Mouse (Mus musculus): ENCODE measurements around the gene Ankrd9. TPM values are rescaled to one million over a fixed set of nuclear protein-coding genes. Genes with fewer than 3 reads are reported as not detected.

Ankrd9 gene
- total RNA-seq, 2 experiments from 2014 or later = 8.4 to 18.3 TPM

GRCm38 (mm10) chr12:110970408-110970807, 8.4 kb downstream of the Ankrd9 start:
- no peak for ATAC-seq (replicated peaks; ENCODE audit: low FRiP score, poor library complexity, severe bottlenecking)

GRCm38 (mm10) chr12:110967146-110967545, 11.7 kb downstream of the Ankrd9 start:
- peak; percentile 40 for ATAC-seq (replicated peaks; ENCODE audit: low FRiP score, poor library complexity, severe bottlenecking)

GRCm38 (mm10) chr12:110966079-110966478, 12.8 kb downstream of the Ankrd9 start:
- ATAC-seq (replicated peaks; ENCODE audit: low FRiP score, poor library complexity, severe bottlenecking) = peak; percentile 75

- no peak; the same call in 1 of the 2 replicates for ATAC-seq (replicated peaks; ENCODE audit: low FRiP score, poor library complexity, severe bottlenecking)
These were observed 13.3 kb downstream of the Ankrd9 start for GRCm38 (mm10) chr12:110965500-110965899.

- peak; percentile 58 for ATAC-seq (replicated peaks; ENCODE audit: low FRiP score, poor library complexity, severe bottlenecking)
These were observed 16.9 kb downstream of the Ankrd9 start for GRCm38 (mm10) chr12:110961973-110962372.

GRCm38 (mm10) chr12:110954351-110954991, 24.4 kb downstream of the Ankrd9 start:
- ATAC-seq (replicated peaks; ENCODE audit: low FRiP score, poor library complexity, severe bottlenecking) = no peak

GRCm38 (mm10) chr12:110953900-110954299, 24.9 kb downstream of the Ankrd9 start:
- ATAC-seq (replicated peaks; ENCODE audit: low FRiP score, poor library complexity, severe bottlenecking) = peak; percentile 18; the same call in 1 of the 2 replicates

GRCm38 (mm10) chr12:110953443-110953842, 25.4 kb downstream of the Ankrd9 start:
- peak; percentile 81 for ATAC-seq (replicated peaks; ENCODE audit: low FRiP score, poor library complexity, severe bottlenecking)

GRCm38 (mm10) chr12:110952628-110953385, 26.0 kb downstream of the Ankrd9 start:
- ATAC-seq (replicated peaks; ENCODE audit: low FRiP score, poor library complexity, severe bottlenecking) = no peak

- peak; percentile 65 for ATAC-seq (replicated peaks; ENCODE audit: low FRiP score, poor library complexity, severe bottlenecking)
These were observed 27.6 kb downstream of the Ankrd9 start for GRCm38 (mm10) chr12:110951236-110951635.

GRCm38 (mm10) chr12:110950151-110950550, 28.7 kb downstream of the Ankrd9 start:
- ATAC-seq (replicated peaks; ENCODE audit: low FRiP score, poor library complexity, severe bottlenecking) = no peak

GRCm38 (mm10) chr12:110949410-110949809, 29.4 kb downstream of the Ankrd9 start:
- ATAC-seq (replicated peaks; ENCODE audit: low FRiP score, poor library complexity, severe bottlenecking) = no peak

GRCm38 (mm10) chr12:110948910-110949201, 30.0 kb downstream of the Ankrd9 start:
- no peak for ATAC-seq (replicated peaks; ENCODE audit: low FRiP score, poor library complexity, severe bottlenecking)

GRCm38 (mm10) chr12:110948082-110948909, 30.5 kb downstream of the Ankrd9 start:
- ATAC-seq (replicated peaks; ENCODE audit: low FRiP score, poor library complexity, severe bottlenecking) = peak; percentile 65

GRCm38 (mm10) chr12:110946216-110946615, 32.6 kb downstream of the Ankrd9 start:
- ATAC-seq (replicated peaks; ENCODE audit: low FRiP score, poor library complexity, severe bottlenecking) = no peak

- no peak for ATAC-seq (replicated peaks; ENCODE audit: low FRiP score, poor library complexity, severe bottlenecking)
These were observed 38.0 kb downstream of the Ankrd9 start for GRCm38 (mm10) chr12:110940869-110941268.

- no peak for ATAC-seq (replicated peaks; ENCODE audit: low FRiP score, poor library complexity, severe bottlenecking)
These were observed 39.5 kb downstream of the Ankrd9 start for GRCm38 (mm10) chr12:110939385-110939784.

- no peak for ATAC-seq (replicated peaks; ENCODE audit: low FRiP score, poor library complexity, severe bottlenecking)
These were observed 41.3 kb downstream of the Ankrd9 start for GRCm38 (mm10) chr12:110937496-110937895.

GRCm38 (mm10) chr12:110935983-110936620, 42.7 kb downstream of the Ankrd9 start:
- peak; percentile 94 for ATAC-seq (replicated peaks; ENCODE audit: low FRiP score, poor library complexity, severe bottlenecking)

- no peak for ATAC-seq (replicated peaks; ENCODE audit: low FRiP score, poor library complexity, severe bottlenecking)
These were observed 46.0 kb downstream of the Ankrd9 start for GRCm38 (mm10) chr12:110932820-110933219.
